Mouse (Mus musculus) kidney, embryonic 14.5 days (tissue): ENCODE data around the gene Acer2. TPM values are rescaled to one million over a fixed set of nuclear protein-coding genes. Genes with fewer than 3 reads are reported as not detected.

Source experiments
- ATAC-seq: fragments of 200-750 bp; cut with Nextera tagmentation; 2 replicates; pipeline ENCODE4 v1.8.0; 2017; ENCODE audit warnings: moderate number of reproducible peaks, mild to moderate bottlenecking, moderate TSS enrichment, moderate library complexity; ENCODE audit not compliant: low FRiP score, low TSS enrichment
- H3K27ac ChIP-seq: fragments of 300-500 bp; sonication (generic); 2 replicates; pipeline ENCODE4 v1.5.1; 2014; ENCODE audit warnings: low read depth, mild to moderate bottlenecking, low read length, moderate library complexity, mixed read lengths
- H3K27me3 ChIP-seq: fragments of 300-500 bp; sonication (generic); 2 replicates; pipeline ENCODE4 v1.6.1; 2014; ENCODE audit warnings: mild to moderate bottlenecking, low read length; ENCODE audit not compliant: control insufficient read depth, insufficient read depth
- H3K36me3 ChIP-seq: fragments of 300-500 bp; sonication (generic); 2 replicates; pipeline ENCODE4 v1.6.1; 2014; ENCODE audit warnings: low read length, mixed read lengths; ENCODE audit not compliant: control insufficient read depth, insufficient read depth
- H3K4me1 ChIP-seq: fragments of 300-500 bp; sonication (generic); 2 replicates; pipeline ENCODE4 v1.6.1; 2014; ENCODE audit warnings: low read length, mixed read lengths; ENCODE audit not compliant: control insufficient read depth, insufficient read depth
- H3K4me2 ChIP-seq: fragments of 300-500 bp; sonication (generic); replicated peaks from 2 replicates; pipeline ENCODE4 v1.6.1; 2014; ENCODE audit warnings: low read depth, mild to moderate bottlenecking, low read length
- H3K4me3 ChIP-seq: fragments of 300-500 bp; sonication (generic); 2 replicates; pipeline ENCODE4 v1.5.1; 2014; ENCODE audit warnings: mild to moderate bottlenecking, low read length
- H3K9ac ChIP-seq: fragments of 300-500 bp; sonication (generic); 2 replicates; pipeline ENCODE4 v1.6.1; 2014; ENCODE audit warnings: low read depth, mild to moderate bottlenecking, low read length, moderate library complexity
- H3K9me3 ChIP-seq: fragments of 300-500 bp; sonication (generic); 2 replicates; pipeline ENCODE4 v1.6.1; 2016; ENCODE audit warnings: low read length; ENCODE audit not compliant: control insufficient read depth
- WGBS: fragments of 180-500 bp; shearing (Covaris S2); extraction: QIAGEN DNeasy Blood & Tissue Kit; methylation state at CpG from one replicate; pipeline ENCODE4 v1.1.7; 2014; 5-methylcytosine and 5-hydroxymethylcytosine counted together
- polyA plus RNA-seq: library from polyadenylated mRNA; unstranded; fragments of >200 nt; fragmentation: Nextera tagmentation; extraction: Ambion mirVana; gene quantifications from 2 replicates; pipeline ENCODE4 v1.2.1, GENCODE M21; 2014

Acer2 gene
- polyA plus RNA-seq, 1 experiment from 2014 or later: 38.5 TPM

DNA sequence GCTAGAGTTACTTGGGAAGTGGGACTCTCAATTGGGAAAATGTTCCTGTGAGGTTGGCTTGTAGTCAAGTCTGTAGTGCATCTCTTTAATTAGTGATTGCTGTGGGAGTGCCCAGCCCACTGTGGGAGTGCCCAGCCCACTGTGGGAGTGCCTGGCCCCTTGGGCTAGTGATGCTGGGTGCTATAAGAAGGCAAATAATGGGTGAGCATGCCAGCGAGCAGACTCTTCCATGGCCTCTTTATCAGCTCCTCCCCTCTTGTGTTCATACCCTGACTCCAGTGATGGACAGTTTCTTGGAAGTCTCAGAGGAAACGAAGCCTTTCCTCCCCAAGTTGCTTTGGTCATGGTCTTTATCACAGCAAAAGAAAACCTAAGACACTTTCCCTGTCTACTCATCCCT is 8.2 kb downstream of the Acer2 start:
- Histone ChIP-seq H3K27ac (no peak overlapping the region), H3K9me3 (no peaks in the 10 kb centered on the region)
- WGBS: 42% methylated on average over 2 of the region's 2 CpGs

DNA sequence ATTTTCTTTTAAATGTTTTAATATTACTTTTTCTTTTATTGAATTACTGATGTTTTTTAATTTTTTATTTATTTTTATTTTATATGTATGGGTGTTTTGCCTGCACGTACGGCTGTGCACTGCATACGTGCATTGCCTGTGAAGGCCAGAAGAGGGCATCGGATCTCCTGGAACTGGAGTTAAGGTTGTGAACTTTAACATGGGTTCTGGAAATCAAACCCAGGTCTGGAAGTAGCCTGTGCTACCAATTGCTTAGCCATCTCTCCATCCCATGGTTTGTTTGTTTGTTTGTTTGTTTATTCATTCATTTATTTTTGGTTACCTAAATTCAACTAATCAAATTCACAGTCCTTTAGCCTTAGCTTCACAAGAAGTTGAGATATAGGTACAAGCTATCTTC is 10.7 kb downstream of the Acer2 start:
- Histone ChIP-seq H3K36me3 (peaks cover 3% of the 10 kb centered on the region; the same call in 1 of the 2 replicates), H3K4me3 (no peak overlapping the region), H3K9me3 (no peaks in the 10 kb centered on the region), H3K4me1 (0 out of 2 replicates have a peak, but pooled peaks cover 4% of the 10 kb centered on the region), H3K27ac (no peak overlapping the region), H3K9ac (no peak overlapping the region), H3K4me2 (no peak overlapping the region), H3K27me3 (no peaks in the 10 kb centered on the region)
- peak; percentile 53; the same call in 1 of the 2 replicates for ATAC-seq
- WGBS: 51% methylated on average over 4 of the region's 4 CpGs

More for the DNA sequence above, 8.2 kb downstream of the Acer2 start:
- Histone ChIP-seq H3K36me3 (peaks cover 3% of the 10 kb centered on the region; the same call in 1 of the 2 replicates), H3K9ac (no peak overlapping the region), H3K4me3 (no peak overlapping the region), H3K4me1 (0 out of 2 replicates have a peak, but pooled peaks cover 4% of the 10 kb centered on the region), H3K4me2 (no peak overlapping the region), H3K27me3 (no peaks in the 10 kb centered on the region)
- ATAC-seq: no peak

GRCm38 (mm10) chr4:86885790-86886159 is 11.6 kb downstream of the Acer2 start:
- Histone ChIP-seq H3K4me2 (peak overlapping the region; percentile 43), H3K9me3 (no peaks in the 10 kb centered on the region), H3K4me3 (peak overlapping the region; percentile 11; the same call in 1 of the 2 replicates), H3K9ac (no peak overlapping the region), H3K4me1 (0 out of 2 replicates have a peak, but pooled peaks cover 4% of the 10 kb centered on the region), H3K27ac (peak overlapping the region; percentile 43; the same call in 1 of the 2 replicates), H3K27me3 (no peaks in the 10 kb centered on the region), H3K36me3 (peaks cover 3% of the 10 kb centered on the region; the same call in 1 of the 2 replicates)
- 34% methylated on average over 12 of the region's 12 CpGs for WGBS
- no peak for ATAC-seq

GRCm38 (mm10) chr4:86886160-86886878 is 12.1 kb downstream of the Acer2 start:
- Histone ChIP-seq H3K4me1 (0 out of 2 replicates have a peak, but pooled peaks cover 4% of the 10 kb centered on the region), H3K27ac (peak overlapping the region; percentile 43; the same call in 1 of the 2 replicates), H3K36me3 (peaks cover 3% of the 10 kb centered on the region; the same call in 1 of the 2 replicates), H3K9me3 (no peaks in the 10 kb centered on the region), H3K9ac (peak overlapping the region; percentile 45; the same call in 1 of the 2 replicates), H3K27me3 (no peaks in the 10 kb centered on the region), H3K4me3 (peak overlapping the region; percentile 11; the same call in 1 of the 2 replicates), H3K4me2 (peak overlapping the region; percentile 43)
- 33% methylated on average over 18 of the region's 18 CpGs for WGBS
- no peak for ATAC-seq

DNA sequence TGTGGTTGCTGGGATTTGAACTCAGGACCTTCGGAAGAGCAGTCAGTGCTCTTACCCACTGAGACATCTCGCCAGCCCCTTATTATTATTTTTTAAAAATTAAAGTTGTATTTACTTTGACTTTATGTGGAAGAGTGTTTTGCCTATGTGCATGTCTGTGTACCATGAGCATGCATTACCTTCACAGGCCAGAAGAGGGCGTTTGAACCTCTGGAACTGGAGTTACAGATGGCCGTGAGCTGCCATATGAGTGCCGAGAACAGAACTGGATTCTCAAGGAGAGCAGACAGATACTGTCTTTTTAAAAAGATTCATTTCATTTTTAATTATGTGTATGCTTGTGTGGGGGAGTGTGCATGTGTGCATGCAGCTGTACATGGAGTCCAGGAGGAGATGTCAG is 13.7 kb downstream of the Acer2 start:
- Histone ChIP-seq H3K4me2 (no peak overlapping the region), H3K4me1 (0 out of 2 replicates have a peak, but pooled peaks cover 4% of the 10 kb centered on the region), H3K36me3 (peaks cover 3% of the 10 kb centered on the region; the same call in 1 of the 2 replicates), H3K9ac (no peak overlapping the region), H3K27ac (no peak overlapping the region), H3K27me3 (no peaks in the 10 kb centered on the region), H3K9me3 (no peaks in the 10 kb centered on the region), H3K4me3 (no peak overlapping the region)
- 76% methylated on average over 5 of the region's 5 CpGs for WGBS
- no peak for ATAC-seq

DNA sequence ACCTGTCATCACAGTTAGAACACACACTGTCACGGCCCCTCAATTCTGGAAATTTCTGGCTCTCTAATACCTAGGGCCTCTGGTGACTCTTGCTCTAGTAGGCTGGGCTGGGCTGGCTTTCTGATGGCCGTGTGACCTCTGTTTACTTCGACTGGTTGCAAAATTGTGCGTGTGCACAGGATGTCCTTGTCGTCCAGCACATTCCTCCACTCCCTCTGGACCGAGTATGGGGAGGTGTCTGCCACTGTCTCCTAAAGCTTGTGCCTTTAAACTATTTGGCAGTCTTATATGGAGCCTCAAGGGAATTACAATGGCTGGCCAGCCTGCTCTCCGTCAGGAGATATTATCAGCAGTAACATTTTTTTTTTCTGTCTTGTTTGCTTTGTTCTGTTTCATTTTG is 23.2 kb downstream of the Acer2 start:
- no peaks in the 10 kb centered on the region for H3K9me3 ChIP-seq
- 67% methylated on average over 7 of the region's 7 CpGs for WGBS
- H3K4me3 ChIP-seq: no peak overlapping the region
- no peak overlapping the region for H3K9ac ChIP-seq
- no peak overlapping the region for H3K27ac ChIP-seq
- no peak for ATAC-seq
- H3K4me2 ChIP-seq: no peak overlapping the region
- H3K36me3 ChIP-seq: no peaks in the 10 kb centered on the region
- no peaks in the 10 kb centered on the region for H3K27me3 ChIP-seq
- 0 out of 2 replicates have a peak, but pooled peaks cover 3% of the 10 kb centered on the region for H3K4me1 ChIP-seq

- 12% methylated on average over 14 of the region's 14 CpGs for WGBS
- no peaks in the 10 kb centered on the region for H3K36me3 ChIP-seq
- H3K27me3 ChIP-seq: no peaks in the 10 kb centered on the region
- no peak overlapping the region for H3K4me2 ChIP-seq
- no peak overlapping the region for H3K9ac ChIP-seq
- no peaks in the 10 kb centered on the region for H3K9me3 ChIP-seq
- ATAC-seq: peak; percentile 92
- H3K27ac ChIP-seq: peak overlapping the region; percentile 76
- no peak overlapping the region for H3K4me3 ChIP-seq
- 0 out of 2 replicates have a peak, but pooled peaks cover 3% of the 10 kb centered on the region for H3K4me1 ChIP-seq
These were observed 24.7 kb downstream of the Acer2 start for GRCm38 (mm10) chr4:86898791-86899474.

GRCm38 (mm10) chr4:86902351-86902750 is 28.2 kb downstream of the Acer2 start:
- no peak for ATAC-seq
- 71% methylated on average over 6 of the region's 6 CpGs for WGBS
- Histone ChIP-seq H3K9me3 (no peaks in the 10 kb centered on the region), H3K27me3 (no peaks in the 10 kb centered on the region), H3K4me2 (no peak overlapping the region), H3K4me1 (0 out of 2 replicates have a peak, but pooled peaks cover 3% of the 10 kb centered on the region), H3K9ac (no peak overlapping the region), H3K36me3 (no peaks in the 10 kb centered on the region), H3K27ac (no peak overlapping the region), H3K4me3 (no peak overlapping the region)
